Mouse (Mus musculus) right cerebral cortex, adult 18-20 months (tissue): ENCODE results near the gene Olfr1265.

Experiments used
- DNase-seq: peaks from one replicate; pipeline ENCODE4 v3.0.0; 2022; ENCODE audit warnings: mixed read lengths

Gene Olfr1265

DNA sequence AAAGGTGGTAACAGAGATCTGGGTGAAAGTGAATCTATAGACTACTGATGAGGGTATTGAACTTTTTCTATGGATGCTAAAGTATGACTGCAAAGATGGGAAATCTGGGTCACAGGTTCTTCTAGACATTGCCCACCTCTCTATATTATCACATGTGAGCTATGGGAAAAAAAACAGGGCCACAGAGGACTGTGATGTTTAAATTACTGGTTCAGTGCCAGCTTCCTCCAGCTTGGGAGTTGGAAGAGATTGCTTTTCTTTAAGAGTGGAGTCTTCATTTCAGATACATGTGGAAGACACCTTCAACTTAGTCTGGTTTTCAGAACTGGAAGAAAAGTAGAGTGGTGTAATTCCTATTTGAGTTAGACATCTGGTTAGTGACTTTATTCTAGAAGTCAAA lies at the start of gene Olfr1265:
Gene Olfr1265 (plus strand): TSS at position 301 of the 400 bp plus-strand sequence.
- no peak for DNase-seq

DNA sequence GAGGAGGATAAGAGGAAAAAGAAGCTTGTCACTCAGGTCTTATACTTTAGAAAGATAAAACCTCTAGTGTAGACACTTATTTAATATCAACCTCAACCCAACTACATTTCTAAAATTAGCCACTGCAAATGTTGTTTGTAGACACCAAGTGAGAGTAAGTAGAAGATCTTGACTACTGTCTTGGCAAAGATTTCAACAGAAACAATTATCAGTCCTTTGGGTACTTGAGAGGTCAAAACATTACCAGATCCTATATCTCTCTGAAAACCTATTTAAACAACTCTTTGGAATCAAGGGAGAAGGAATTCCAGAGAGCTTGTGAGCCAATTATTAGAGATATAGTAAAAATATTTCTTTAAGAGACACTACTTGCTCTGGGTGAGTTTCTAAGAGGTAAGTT lies 44.2 kb upstream of the Olfr1265 start, which contains the start of gene Olfr1261:
Gene Olfr1261 (plus strand): TSS at position 301 of the 400 bp plus-strand sequence.
- no peak for DNase-seq

DNA sequence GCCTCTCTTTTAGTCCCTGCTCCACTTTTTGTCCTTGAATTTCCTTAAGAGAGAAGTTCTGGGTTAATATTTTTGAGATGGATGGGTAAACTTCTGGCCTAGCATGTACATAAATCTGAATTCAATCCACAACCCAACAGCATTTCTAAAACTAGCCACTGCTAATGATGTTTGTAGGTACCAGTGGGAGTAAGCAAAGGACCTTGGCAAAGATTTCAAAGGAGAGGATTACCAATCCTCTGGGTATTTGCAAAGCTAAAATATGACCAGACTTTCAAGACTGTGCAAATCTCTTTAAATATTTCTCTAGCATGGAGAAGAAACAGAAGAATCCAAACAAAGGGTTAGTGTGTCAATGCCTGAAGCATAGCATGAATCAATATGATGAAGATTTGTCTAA lies 35.3 kb upstream of the Olfr1265 start, which contains the start of gene Olfr1262:
Gene Olfr1262 (plus strand): TSS at position 301 of the 400 bp plus-strand sequence.
- DNase-seq: no peak

DNA sequence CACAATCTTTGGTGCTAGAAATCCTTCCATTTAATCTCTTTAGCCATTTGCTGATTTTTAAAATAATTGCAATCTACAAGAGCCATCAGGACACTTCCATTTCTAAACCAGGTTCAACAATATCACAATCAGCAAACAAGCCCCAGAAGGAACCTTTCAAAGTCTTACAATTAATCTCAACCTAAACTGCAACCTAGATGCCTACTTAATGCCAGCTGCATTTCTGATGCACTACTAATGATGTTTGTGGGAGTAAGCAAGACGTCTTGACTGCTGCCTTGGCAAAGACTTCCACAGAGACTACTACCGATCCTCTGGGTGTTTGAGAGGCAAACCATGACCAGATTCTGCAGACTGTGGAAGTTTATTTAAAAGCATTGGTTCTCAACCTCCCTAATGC lies 23.3 kb upstream of the Olfr1265 start, which contains the start of gene Olfr1263:
Gene Olfr1263 (plus strand): TSS at position 301 of the 400 bp plus-strand sequence.
- DNase-seq: no peak

DNA sequence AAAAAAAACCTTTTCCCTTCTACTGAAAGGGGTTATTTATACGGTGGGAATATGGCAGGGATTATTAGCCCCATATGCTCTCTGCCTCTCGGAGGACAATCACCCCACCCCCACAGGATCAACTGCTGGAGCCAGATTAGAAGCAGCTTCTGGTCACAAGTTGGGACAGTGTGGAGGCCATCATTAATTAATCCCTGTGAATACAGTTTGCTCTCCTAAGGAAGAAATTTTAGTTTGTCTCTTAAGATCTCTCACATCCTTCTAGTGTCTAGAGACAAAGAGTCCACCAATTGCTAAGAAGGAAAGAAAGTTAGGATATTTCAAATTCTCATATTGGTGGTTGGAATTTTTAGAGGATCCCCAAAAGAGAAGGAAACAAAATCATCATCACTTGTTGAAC lies 9.7 kb upstream of the Olfr1265 start, which contains the start of gene Olfr1264:
Gene Olfr1264 (minus strand): TSS at position 101 of the 400 bp plus-strand sequence.
- DNase-seq: no peak

DNA sequence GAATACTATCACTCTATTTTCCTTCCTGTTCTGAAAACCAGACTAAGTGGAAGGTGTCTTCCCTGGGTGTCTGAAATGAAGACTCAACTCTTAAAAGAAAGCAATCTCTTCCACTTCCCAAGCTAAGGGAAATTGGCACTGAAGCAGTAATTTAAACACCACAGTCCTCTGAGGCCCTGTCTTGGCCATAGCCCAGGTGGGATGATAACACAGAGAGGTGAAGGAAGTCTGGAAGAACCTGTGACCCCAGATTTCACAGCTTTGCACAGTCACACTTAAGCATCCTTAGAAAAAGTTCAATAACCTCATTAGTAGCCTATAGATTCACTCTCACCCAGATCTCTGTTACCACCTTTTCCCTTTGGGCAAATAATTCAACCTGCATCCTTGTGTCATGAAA lies 28.4 kb downstream of the Olfr1265 start, which contains the start of gene Olfr140:
Gene Olfr140 (minus strand): TSS at position 101 of the 400 bp plus-strand sequence.
- no peak for DNase-seq

DNA sequence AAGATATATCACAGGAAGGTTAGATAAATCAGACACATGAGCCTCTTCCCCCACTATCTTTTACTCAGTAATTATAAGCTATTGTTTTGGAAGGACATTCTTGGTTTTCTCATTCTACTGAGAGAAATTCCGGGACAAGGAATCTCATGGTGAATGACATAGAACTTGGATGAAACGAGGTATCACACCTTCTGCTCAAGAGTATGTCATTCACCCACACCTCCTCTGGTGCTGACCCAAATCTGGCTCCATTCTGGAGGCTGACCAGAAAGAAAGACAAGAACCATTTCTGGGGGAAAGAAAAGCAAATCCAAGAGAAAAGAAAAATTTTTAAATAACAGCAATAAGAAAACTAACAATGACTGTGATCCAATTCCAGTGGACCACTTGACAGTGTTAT lies 34.9 kb downstream of the Olfr1265 start:
- peak; percentile 3 for DNase-seq
